Mouse (Mus musculus) ES-Bruce4 (cell line): Measurements from ENCODE around the gene Itga9.

Experiments used
- CTCF ChIP-seq: IDR thresholded peaks from one replicate; pipeline ENCODE4 v1.8.1; 2011; ENCODE audit warnings: low read depth, low read length
- POLR2A ChIP-seq: IDR thresholded peaks from one replicate; pipeline ENCODE4 v1.8.1; 2011; ENCODE audit warnings: low read length; ENCODE audit not compliant: insufficient read depth

GRCm38 (mm10) chr9:118807669-118808068 lies 201.2 kb downstream of the Itga9 start:
- TF ChIP-seq POLR2A: no peak
- TF ChIP-seq CTCF: no peak
